Mouse (Mus musculus) midbrain, embryonic 11.5 days (tissue): ENCODE measurements around the gene Scgb1b7. TPM values are rescaled to one million over a fixed set of nuclear protein-coding genes. Genes with fewer than 3 reads are reported as not detected.
"Not testable (repeated sequence)": the region's sequence is repeated elsewhere in the genome, so short reads cannot be mapped to it uniquely, and the experiment has no call there.

Experiments
- ATAC-seq: fragments of 200-750 bp; cut with Nextera tagmentation; 2 replicates; pipeline ENCODE4 v1.8.0; 2017; ENCODE audit warnings: moderate TSS enrichment, moderate library complexity; ENCODE audit not compliant: low FRiP score
- DNase-seq: peaks from one replicate; pipeline ENCODE4 v3.0.0; 2015; ENCODE audit warnings: low spot score; ENCODE audit errors: missing footprints
- H3K27ac ChIP-seq: fragments of 300-500 bp; sonication (generic); 2 replicates; pipeline ENCODE4 v1.5.1; 2014; ENCODE audit warnings: low read depth, low read length
- H3K27me3 ChIP-seq: fragments of 300-500 bp; sonication (generic); 2 replicates; pipeline ENCODE4 v1.6.1; 2014; ENCODE audit warnings: mild to moderate bottlenecking, low read length, moderate library complexity, mixed read lengths; ENCODE audit not compliant: control insufficient read depth, insufficient read depth
- H3K36me3 ChIP-seq: fragments of 300-500 bp; sonication (generic); 2 replicates; pipeline ENCODE4 v1.6.1; 2014; ENCODE audit warnings: mild to moderate bottlenecking, low read length, moderate library complexity, mixed read lengths; ENCODE audit not compliant: control insufficient read depth, insufficient read depth
- H3K4me1 ChIP-seq: fragments of 300-500 bp; sonication (generic); 2 replicates; pipeline ENCODE4 v1.6.1; 2014; ENCODE audit warnings: low read length; ENCODE audit not compliant: control insufficient read depth, insufficient read depth
- H3K4me2 ChIP-seq: fragments of 300-500 bp; sonication (generic); 2 replicates; pipeline ENCODE4 v1.6.1; 2014; ENCODE audit warnings: mild to moderate bottlenecking, moderate library complexity
- H3K4me3 ChIP-seq: fragments of 300-500 bp; sonication (generic); 2 replicates; pipeline ENCODE4 v1.5.1; 2014; ENCODE audit warnings: low read depth, low read length
- H3K9ac ChIP-seq: fragments of 300-500 bp; sonication (generic); 2 replicates; pipeline ENCODE4 v1.6.1; 2014; ENCODE audit warnings: low read length
- H3K9me3 ChIP-seq: fragments of 300-500 bp; sonication (generic); 2 replicates; pipeline ENCODE4 v1.6.1; 2016; ENCODE audit warnings: low read length; ENCODE audit not compliant: control insufficient read depth
- WGBS: fragments of 180-500 bp; shearing (Covaris S2); extraction: QIAGEN DNeasy Blood & Tissue Kit; methylation state at CpG from one replicate; pipeline ENCODE4 v1.1.7; 2014; 5-methylcytosine and 5-hydroxymethylcytosine counted together
- polyA plus RNA-seq: library from polyadenylated mRNA; unstranded; fragments of >200 nt; fragmentation: Nextera tagmentation; extraction: Ambion mirVana; gene quantifications from 2 replicates; pipeline ENCODE4 v1.2.1, GENCODE M21; 2014

Gene Scgb1b7
- polyA plus RNA-seq: not detected in 2 replicates

DNA sequence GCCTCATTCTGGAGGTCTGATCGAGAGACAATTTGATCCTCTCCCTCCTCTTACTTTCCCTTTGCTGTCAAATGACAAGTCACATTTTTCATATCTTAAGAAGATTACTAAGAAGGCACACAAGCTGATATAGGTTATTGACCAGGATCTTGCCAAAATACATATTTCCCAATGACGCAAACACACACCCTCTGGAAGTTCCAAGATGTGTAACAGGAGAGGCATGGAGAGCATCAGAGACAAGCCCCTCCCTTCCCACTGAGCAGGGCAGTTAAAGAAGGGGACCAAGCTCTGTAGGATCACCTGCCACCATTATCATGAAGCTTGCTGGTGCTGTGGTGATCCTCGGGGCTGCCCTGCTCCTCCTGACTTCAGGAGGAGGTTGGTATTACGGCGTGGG is at the start of gene Scgb1b7:
TSS of gene Scgb1b7 (plus strand) at position 301 of the 400 bp plus-strand sequence.
- DNase-seq, H3K27me3 ChIP-seq, H3K4me3 ChIP-seq, H3K36me3 ChIP-seq, H3K9me3 ChIP-seq, H3K27ac ChIP-seq, H3K4me2 ChIP-seq, H3K9ac ChIP-seq, H3K4me1 ChIP-seq, ATAC-seq: not testable (repeated sequence)
- WGBS: 80% methylated on average over 4 of the region's 5 CpGs

DNA sequence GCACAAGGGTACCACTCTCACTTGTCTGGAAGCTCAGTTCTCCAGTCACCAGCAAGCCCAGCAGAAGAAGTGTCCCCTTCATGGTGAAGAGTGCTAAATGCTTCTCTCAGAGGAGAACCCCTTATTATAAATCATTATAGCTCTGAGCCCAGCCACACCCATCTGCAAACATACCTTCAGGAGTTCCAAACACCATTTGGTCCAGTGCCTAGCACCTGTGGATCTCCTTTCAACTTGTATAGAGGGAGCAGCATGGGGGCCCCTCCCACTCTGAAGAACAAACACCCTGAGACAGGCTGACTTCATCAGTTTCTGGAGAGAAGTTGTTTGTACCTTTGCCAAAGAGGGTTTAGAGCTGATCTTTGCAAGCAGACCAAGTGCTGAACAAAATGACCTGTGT is 6.8 kb upstream of the Scgb1b7 start, which contains the start of gene Scgb2b7:
TSS of gene Scgb2b7 (minus strand) at position 101 of the 400 bp plus-strand sequence.
- H3K36me3 ChIP-seq, H3K9ac ChIP-seq, H3K4me3 ChIP-seq, H3K4me2 ChIP-seq, H3K27me3 ChIP-seq, ATAC-seq, H3K9me3 ChIP-seq, H3K4me1 ChIP-seq, DNase-seq, H3K27ac ChIP-seq: not testable (repeated sequence)

Other genes with a start within 250 kb of the Scgb1b7 start
- gene Scgb2b7, start 6.9 kb upstream of the Scgb1b7 start, polyA plus RNA-seq: not detected in 2 replicates